Mouse (Mus musculus) brown adipose tissue, adult 24 weeks (tissue): ENCODE data around the gene Rwdd2a. TPM values are rescaled to one million over a fixed set of nuclear protein-coding genes. Genes with fewer than 3 reads are reported as not detected.

Experiments
- H3K27ac ChIP-seq: fragments of 200-500 bp; replicated peaks from 2 replicates; pipeline ENCODE4 v1.5.1; 2012; ENCODE audit warnings: low read depth, mild to moderate bottlenecking, low read length
- H3K4me1 ChIP-seq: fragments of 200-500 bp; 2 replicates; pipeline ENCODE4 v1.6.1; 2012; ENCODE audit warnings: low read length, mixed read lengths; ENCODE audit not compliant: control insufficient read depth, insufficient read depth, insufficient read length
- H3K4me3 ChIP-seq: fragments of 200-500 bp; 2 replicates; pipeline ENCODE4 v1.5.1; 2012; ENCODE audit warnings: low read depth, mild to moderate bottlenecking, low read length, moderate library complexity; ENCODE audit not compliant: insufficient read depth
- polyA plus RNA-seq: library from polyadenylated mRNA; stranded (reverse); fragments of >200 nt; gene quantifications from 2 replicates; pipeline ENCODE4 v1.2.4, GENCODE M21; 2012; ENCODE audit not compliant: missing spikeins, insufficient read depth, insufficient read length

Rwdd2a gene
- polyA plus RNA-seq, 1 experiment: not detected

GRCm38 (mm10) chr9:86619341-86620139 is 47.7 kb downstream of the Rwdd2a start:
- no peaks in the 10 kb centered on the region for H3K4me1 ChIP-seq
- H3K4me3 ChIP-seq: no peak overlapping the region
- H3K27ac ChIP-seq: no peak overlapping the region

- Histone ChIP-seq H3K4me1 (no peaks in the 10 kb centered on the region), H3K4me3 (no peak overlapping the region), H3K27ac (no peak overlapping the region)
These were observed 50.3 kb downstream of the Rwdd2a start for GRCm38 (mm10) chr9:86622062-86622461.

GRCm38 (mm10) chr9:86624039-86624438 is 52.2 kb downstream of the Rwdd2a start:
- Histone ChIP-seq H3K4me1 (no peaks in the 10 kb centered on the region), H3K27ac (no peak overlapping the region), H3K4me3 (no peak overlapping the region)

Other genes with a start within 250 kb of the Rwdd2a start
- gene Ube2cbp, start 107.0 kb upstream of the Rwdd2a start, polyA plus RNA-seq: not detected in 2 replicates
- gene Dop1a, start 104.8 kb upstream of the Rwdd2a start, polyA plus RNA-seq: 7.5 and 7.6 TPM in 2 replicates
- gene Pgm3, start 149 bp upstream of the Rwdd2a start, polyA plus RNA-seq: 2.3 and 5.9 TPM in 2 replicates
- gene Me1, start 124.0 kb downstream of the Rwdd2a start, polyA plus RNA-seq: 817 and 987 TPM in 2 replicates
- gene Prss35, start 171.7 kb downstream of the Rwdd2a start, polyA plus RNA-seq: not detected in 2 replicates